Mouse (Mus musculus) cerebellum, adult 18-20 months (tissue): ENCODE results near the gene Zfp456.
"Not testable (repeated sequence)": the region's sequence is repeated elsewhere in the genome, so short reads cannot be mapped to it uniquely, and the experiment has no call there.

ENCODE experiments used
- DNase-seq, 2 experiments: peaks; one replicate each; pipeline ENCODE4 v3.0.0; 2021

The Zfp456 gene

DNA sequence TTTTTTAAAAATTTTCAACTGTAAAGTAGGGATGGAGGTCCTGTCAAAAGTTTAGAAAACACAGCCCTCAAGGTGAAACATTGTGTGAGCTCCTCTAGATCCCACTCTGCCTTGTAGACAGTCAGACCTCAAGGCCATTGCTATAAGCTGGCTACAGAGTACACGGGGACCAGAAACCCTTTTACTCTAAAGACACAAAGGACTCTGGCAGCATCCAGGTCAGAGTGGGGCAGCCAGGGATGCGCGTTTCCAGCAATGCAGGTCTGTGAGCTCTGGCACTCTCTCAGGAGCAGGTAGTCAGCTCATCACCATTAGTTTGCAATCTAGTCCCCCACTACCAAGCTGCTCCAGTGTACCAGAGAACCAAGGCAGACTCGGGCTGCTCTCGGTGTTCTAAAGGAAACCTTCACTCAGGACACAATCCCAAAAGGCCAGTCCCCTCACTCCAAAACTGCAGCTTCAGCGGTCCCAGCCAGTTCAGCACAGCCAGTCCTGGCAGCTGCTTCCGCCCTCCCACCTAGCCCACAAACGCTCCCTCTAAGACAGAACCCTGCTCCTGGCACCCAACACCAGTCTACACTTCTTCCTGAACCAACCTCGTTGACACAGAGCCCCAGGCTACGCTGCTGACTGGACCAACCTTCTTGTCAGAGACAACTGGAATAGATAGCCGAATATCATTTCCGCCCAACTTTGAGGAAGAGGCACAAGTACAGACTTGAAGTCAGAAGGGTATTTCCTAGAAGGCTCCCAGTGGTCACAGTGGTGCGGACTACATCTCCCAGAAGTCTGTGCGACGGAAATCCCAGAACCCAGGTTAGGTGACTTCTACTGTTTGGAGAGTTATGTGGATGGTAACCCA lies at the start of gene Zfp456, which contains the start of gene Gm28041:
Gene Zfp456, minus strand, starts transcription at position 761 of the 862 bp plus-strand sequence.
Gene Gm28041, minus strand, starts transcription at position 684 of the 862 bp plus-strand sequence.
- DNase-seq, result peak; percentile 28 to 40

GRCm38 (mm10) chr13:67422532-67422931 lies 46.9 kb upstream of the Zfp456 start:
- not testable (repeated sequence) for DNase-seq

DNA sequence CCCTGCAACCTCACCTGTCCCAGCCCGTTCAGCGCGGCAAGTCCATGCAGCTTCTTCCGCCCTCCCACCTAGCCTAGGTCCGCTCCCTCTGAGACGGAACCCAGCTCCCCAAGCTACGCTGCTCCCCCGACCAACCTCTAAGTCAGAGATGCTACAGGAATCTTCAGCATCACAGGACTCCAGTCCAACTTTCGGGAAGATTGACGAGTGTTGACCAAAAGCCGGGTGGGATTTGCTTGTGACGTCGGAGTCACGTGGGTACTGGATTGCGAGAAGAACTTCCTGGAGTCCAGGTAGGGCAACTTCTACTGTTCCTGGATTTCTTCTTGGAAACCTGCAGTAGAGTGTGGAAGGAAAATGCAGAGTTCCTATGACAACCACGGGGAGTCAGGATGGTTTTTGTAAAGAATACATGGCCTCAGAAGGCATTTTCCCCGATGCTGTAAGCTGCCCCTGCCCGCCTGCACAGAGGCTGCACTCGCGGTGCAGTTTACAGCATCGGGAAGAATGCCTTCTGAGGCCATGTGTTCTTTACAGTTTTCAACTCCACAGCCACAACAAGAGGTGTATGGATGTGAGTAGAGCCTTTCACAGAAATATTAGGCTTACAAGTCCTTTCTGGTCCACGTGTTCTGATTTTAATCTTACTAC lies 45.7 kb upstream of the Zfp456 start, which contains the start of gene Zfp459:
Gene Zfp459, minus strand, starts transcription at position 212 of the 651 bp plus-strand sequence.
- DNase-seq, result peak; percentile 50 to 55

GRCm38 (mm10) chr13:67420558-67421206 lies 45.1 kb upstream of the Zfp456 start:
- peak in 1 of 2 experiments; percentile 8 for DNase-seq

GRCm38 (mm10) chr13:67416811-67417210 lies 41.2 kb upstream of the Zfp456 start:
- no peak for DNase-seq

DNA sequence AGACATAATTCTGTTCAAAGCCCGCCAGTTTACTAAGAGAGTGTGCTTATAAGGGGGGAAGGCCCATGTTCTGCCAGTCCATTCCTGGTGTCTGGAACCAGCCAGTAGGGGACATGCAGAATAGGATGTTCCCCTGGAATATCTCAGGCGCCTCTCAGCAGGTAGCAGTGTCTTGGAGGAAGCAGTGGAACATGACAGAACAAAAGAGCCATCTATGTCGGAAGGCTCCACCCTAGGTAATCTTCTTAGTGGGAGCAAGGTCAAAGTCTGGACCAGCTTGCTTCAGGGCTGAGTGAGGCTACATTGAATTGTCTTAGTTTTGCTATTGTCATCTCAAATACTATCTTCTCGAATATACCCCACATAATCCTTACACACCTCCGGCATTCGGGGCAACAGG lies 40.1 kb upstream of the Zfp456 start:
- DNase-seq, result no peak

DNA sequence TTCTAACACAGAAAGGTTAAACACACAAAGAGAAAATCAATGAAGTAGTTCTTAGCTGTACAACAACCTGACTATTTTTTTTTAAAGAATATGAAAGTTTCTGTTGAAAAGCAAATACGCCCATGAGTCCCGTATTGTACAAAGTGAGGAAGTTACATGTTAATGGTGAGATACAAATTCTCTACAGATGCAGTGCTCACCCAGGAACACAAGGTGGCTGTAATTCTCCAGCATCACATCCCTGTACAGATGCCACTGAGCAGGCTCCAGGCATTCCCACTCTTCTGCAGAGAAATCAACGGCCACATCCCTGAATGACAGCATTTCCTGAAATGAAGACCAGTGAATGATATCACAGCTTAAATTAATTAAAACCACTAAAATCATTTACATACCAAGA lies 38.0 kb upstream of the Zfp456 start:
- DNase-seq, result not testable (repeated sequence)

DNA sequence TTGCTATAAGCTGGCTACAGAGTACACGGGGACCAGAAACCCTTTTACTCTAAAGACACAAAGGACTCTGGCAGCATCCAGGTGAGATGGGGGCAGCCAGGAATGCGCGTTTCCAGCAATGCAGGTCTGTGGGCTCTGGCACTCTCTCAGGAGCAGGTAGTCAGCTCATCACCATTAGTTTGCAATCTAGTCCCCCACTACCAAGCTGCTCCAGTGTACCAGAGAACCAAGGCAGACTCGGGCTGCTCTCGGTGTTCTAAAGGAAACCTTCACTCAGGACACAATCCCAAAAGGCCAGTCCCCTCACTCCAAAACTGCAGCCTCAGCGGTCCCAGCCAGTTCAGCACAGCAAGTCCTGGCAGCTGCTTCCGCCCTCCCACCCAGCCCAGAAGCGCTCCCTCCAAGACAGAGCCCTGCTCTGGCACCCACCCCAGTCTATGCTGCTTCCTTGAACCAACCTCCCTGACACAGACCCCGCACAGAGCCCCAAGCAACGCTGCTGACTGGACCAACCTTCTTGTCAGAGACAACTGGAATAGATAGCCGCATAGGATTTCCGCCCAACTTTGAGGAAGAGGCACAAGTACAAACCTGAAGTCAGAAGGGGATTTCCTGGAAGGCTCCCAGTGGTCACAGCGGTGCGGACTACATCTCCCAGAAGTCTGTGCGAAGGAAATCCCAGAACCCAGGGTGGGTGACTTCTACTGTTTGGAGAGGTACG lies 23.7 kb upstream of the Zfp456 start, which contains the start of gene Zfp429:
Gene Zfp429, minus strand, starts transcription at position 637 of the 721 bp plus-strand sequence.
- peak; percentile 71 to 72 for DNase-seq

DNA sequence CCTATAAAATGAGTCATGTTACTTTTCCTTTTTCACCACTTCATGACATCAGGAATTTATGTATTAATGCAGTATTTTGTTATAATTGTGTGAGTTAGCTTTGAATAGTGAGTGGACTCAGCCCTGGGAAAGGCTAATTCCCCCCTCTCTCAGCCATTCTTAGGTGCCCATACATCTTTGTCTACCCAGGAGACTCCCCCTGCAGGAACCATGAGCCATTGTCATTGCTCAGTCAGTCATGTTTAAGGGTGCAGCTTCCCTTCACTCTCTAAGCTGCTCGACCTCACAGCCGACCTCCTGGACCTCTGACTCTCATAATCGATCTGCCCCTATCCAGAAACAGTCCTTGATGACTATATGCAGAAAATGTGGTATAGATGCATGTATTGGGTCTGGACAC lies 645 bp upstream of the Zfp456 start:
- DNase-seq, result not testable (repeated sequence)

DNA sequence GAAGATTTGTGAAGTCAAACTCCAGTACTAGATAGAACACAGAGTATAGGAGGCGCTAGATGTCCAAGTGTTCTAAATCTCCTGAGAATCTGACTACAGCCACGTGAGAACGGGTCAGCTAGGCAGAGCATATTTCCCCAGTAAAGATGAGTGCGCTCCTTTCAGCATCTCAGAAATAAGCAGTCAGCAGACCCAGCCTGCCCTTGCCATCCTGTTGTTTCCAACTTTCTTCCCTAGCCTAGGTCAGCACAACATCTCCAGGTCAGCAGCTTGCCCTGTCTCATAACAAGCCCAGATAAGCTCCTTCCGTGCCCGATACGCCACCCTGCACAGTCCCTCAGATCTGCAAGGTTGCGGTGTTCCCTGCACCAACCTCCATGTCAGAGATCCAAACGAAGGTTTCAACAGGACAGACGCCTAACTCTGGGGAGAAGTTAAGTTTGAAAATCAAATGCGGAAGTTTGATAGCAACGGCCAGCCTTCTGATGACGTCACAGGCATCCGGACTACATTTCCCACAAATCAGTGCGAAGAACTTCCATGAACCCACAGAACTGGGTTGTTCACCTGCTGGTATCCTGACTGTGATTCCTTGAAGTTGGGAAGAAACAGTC lies 15.4 kb downstream of the Zfp456 start, which contains the start of the genes Gm28044 and Zfp953:
Gene Gm28044, minus strand, starts transcription at position 406 of the 614 bp plus-strand sequence.
Gene Zfp953, minus strand, starts transcription at position 475 of the 614 bp plus-strand sequence.
- peak; percentile 88 to 93 for DNase-seq

GRCm38 (mm10) chr13:67351854-67352253 lies 23.8 kb downstream of the Zfp456 start:
- no peak for DNase-seq

GRCm38 (mm10) chr13:67343422-67343821 lies 32.2 kb downstream of the Zfp456 start:
- no peak for DNase-seq

DNA sequence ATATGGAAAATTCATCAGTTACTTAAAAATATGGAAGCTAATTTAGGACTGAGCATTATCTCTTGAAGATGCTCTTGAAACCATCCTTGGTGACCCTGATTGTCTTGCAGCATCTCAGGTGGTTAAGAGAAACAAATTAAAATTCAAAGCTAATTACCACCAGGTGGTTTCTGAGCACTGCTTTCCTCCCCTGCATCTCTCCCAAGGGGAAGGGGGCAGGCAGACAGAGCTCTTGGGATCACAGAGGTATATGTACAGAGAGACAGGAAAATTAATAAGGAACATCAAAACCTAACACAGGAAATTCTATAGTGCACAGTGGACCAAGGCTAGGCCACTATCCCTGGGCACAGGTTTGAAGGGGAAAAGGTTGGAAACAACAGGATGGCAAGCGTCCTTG lies 42.7 kb downstream of the Zfp456 start:
- DNase-seq, result peak in 1 of 2 experiments; percentile 2

DNA sequence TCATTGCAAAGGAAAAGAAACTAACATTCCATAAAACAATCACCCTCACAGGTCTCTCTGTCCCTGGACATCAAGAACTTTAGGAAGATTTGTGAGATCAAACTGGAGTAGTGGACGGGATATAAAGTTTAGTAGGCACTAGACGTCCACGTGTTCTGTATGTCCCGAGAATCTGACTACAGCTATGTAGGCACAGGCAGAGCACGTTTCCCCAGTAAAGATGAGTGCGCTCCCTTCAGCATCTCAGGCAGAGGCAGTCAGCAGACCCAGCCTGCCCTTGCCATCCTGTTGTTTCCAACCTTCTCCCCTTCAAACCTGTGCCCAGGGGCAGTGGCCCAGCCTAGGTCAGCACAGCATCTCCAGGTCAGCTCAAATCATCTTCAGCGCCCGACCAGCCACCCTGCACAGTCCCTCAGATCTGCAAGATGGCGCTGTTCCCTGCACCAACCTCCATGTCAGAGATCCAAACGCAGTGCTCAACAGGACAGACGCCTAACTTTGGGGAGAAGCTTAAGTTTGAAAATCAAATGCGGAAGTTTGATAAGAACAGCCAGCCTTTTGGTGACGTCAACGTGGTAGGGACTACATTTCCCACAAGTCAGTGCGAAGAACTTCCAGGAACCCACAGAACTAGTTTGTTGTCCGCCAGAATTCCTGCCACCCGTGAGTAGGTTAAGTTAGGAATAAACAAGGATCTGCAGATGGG lies 43.4 kb downstream of the Zfp456 start, which contains the start of gene Zfp595:
Gene Zfp595, minus strand, starts transcription at position 552 of the 706 bp plus-strand sequence.
- DNase-seq, result peak; percentile 79 to 86
